Mouse (Mus musculus) liver, adult 2 months (tissue): ENCODE results near the gene Aftph.

Experiments used
- CTCF ChIP-seq: fragments of 200-500 bp; IDR thresholded peaks from 2 replicates; pipeline ENCODE4 v1.5.1; 2011; ENCODE audit warnings: low read depth, low read length, control low read depth
- POLR2A ChIP-seq: fragments of 200-500 bp; IDR thresholded peaks from 2 replicates; pipeline ENCODE4 v1.6.1; 2011; ENCODE audit warnings: low read length, control low read depth; ENCODE audit not compliant: insufficient read depth; ENCODE audit errors: extremely low read depth

DNA sequence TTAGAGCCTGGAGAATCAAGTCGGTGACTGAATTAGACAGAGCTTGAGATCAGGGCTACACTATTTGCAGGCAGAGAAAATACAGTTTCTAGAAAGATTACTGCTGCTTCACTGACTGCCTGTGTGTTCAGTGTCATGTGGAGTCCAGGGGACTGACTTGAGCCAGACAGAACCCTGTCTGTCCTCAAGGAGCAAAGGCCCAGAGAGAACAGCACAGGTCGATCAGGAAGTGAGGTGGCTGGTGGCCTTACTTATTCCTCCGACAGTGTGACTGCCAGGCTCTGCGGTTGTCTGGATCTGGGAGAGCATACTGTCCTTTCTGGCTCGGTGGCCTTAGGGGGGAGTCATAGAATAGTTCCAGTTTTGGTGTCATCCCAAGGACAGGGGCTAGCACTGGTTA, 60.6 kb downstream of the Aftph start:
- no peak for TF ChIP-seq CTCF
- no peak for TF ChIP-seq POLR2A
